Mouse (Mus musculus): ENCODE results near the gene Gm4070. TPM values are rescaled to one million over a fixed set of nuclear protein-coding genes. Genes with fewer than 3 reads are reported as not detected.
"Not testable (repeated sequence)": the region's sequence is repeated elsewhere in the genome, so short reads cannot be mapped to it uniquely, and the experiment has no call there.

Gene Gm4070
- 1.2 and 1.3 TPM in 2 replicates for polyA plus RNA-seq (2012; rRNA removed)

GRCm38 (mm10) chr7:105953812-105954211 lies at the start of gene Gm4070:
TSS of gene Gm4070 (minus strand) at chr7:105953967.
- not testable (repeated sequence) for H3K27me3 ChIP-seq (ENCODE audit: control insufficient read depth, insufficient read depth, low read length); DNase-seq; H3K4me3 ChIP-seq (replicated peaks; ENCODE audit: insufficient read depth, low read depth, low read length); H3K27ac ChIP-seq (ENCODE audit: insufficient read depth, low read length); H3K4me1 ChIP-seq (ENCODE audit: control insufficient read depth, insufficient read depth, low read length)
- WGBS: 56% methylated on average over 1 of the region's 1 CpGs

GRCm38 (mm10) chr7:105954540-105954939 lies 773 bp upstream of the Gm4070 start:
- not testable (repeated sequence) for DNase-seq; H3K27me3 ChIP-seq (ENCODE audit: control insufficient read depth, insufficient read depth, low read length); H3K4me3 ChIP-seq (replicated peaks; ENCODE audit: insufficient read depth, low read depth, low read length); H3K4me1 ChIP-seq (ENCODE audit: control insufficient read depth, insufficient read depth, low read length); H3K27ac ChIP-seq (ENCODE audit: insufficient read depth, low read length)

GRCm38 (mm10) chr7:105952408-105952807 lies 1.4 kb downstream of the Gm4070 start:
- H3K27me3 ChIP-seq (ENCODE audit: control insufficient read depth, insufficient read depth, low read length); H3K27ac ChIP-seq (ENCODE audit: insufficient read depth, low read length); H3K4me3 ChIP-seq (replicated peaks; ENCODE audit: insufficient read depth, low read depth, low read length); DNase-seq; H3K4me1 ChIP-seq (ENCODE audit: control insufficient read depth, insufficient read depth, low read length): not testable (repeated sequence)
- WGBS: no CpG with 5 or more reads among the region's 5 CpGs

- not testable (repeated sequence) for H3K27ac ChIP-seq (ENCODE audit: insufficient read depth, low read length); DNase-seq; H3K27me3 ChIP-seq (ENCODE audit: control insufficient read depth, insufficient read depth, low read length); H3K4me3 ChIP-seq (replicated peaks; ENCODE audit: insufficient read depth, low read depth, low read length); H3K4me1 ChIP-seq (ENCODE audit: control insufficient read depth, insufficient read depth, low read length)
- 80% methylated on average over 1 of the region's 3 CpGs for WGBS
Measured at GRCm38 (mm10) chr7:105945238-105945637, 8.5 kb downstream of the Gm4070 start.

GRCm38 (mm10) chr7:105932132-105932531 lies 21.6 kb downstream of the Gm4070 start:
- WGBS: no CpG with 5 or more reads among the region's 1 CpGs
- H3K4me1 ChIP-seq (ENCODE audit: control insufficient read depth, insufficient read depth, low read length); H3K27me3 ChIP-seq (ENCODE audit: control insufficient read depth, insufficient read depth, low read length); H3K27ac ChIP-seq (ENCODE audit: insufficient read depth, low read length); DNase-seq; H3K4me3 ChIP-seq (replicated peaks; ENCODE audit: insufficient read depth, low read depth, low read length): not testable (repeated sequence)

- not testable (repeated sequence) for H3K27me3 ChIP-seq (ENCODE audit: control insufficient read depth, insufficient read depth, low read length); H3K4me3 ChIP-seq (replicated peaks; ENCODE audit: insufficient read depth, low read depth, low read length); H3K4me1 ChIP-seq (ENCODE audit: control insufficient read depth, insufficient read depth, low read length); DNase-seq; H3K27ac ChIP-seq (ENCODE audit: insufficient read depth, low read length)
- 88% methylated on average over 1 of the region's 2 CpGs for WGBS
Measured at GRCm38 (mm10) chr7:105883588-105884336, 70.0 kb downstream of the Gm4070 start.

- H3K4me3 ChIP-seq (replicated peaks; ENCODE audit: insufficient read depth, low read depth, low read length); H3K4me1 ChIP-seq (ENCODE audit: control insufficient read depth, insufficient read depth, low read length); H3K27ac ChIP-seq (ENCODE audit: insufficient read depth, low read length); H3K27me3 ChIP-seq (ENCODE audit: control insufficient read depth, insufficient read depth, low read length); DNase-seq: not testable (repeated sequence)
- WGBS: 85% methylated on average over 1 of the region's 2 CpGs
Measured at GRCm38 (mm10) chr7:105879717-105880484, 73.9 kb downstream of the Gm4070 start.

GRCm38 (mm10) chr7:105855718-105856560 lies 97.8 kb downstream of the Gm4070 start:
- H3K27ac ChIP-seq (ENCODE audit: insufficient read depth, low read length); H3K4me1 ChIP-seq (ENCODE audit: control insufficient read depth, insufficient read depth, low read length); H3K4me3 ChIP-seq (replicated peaks; ENCODE audit: insufficient read depth, low read depth, low read length); DNase-seq; H3K27me3 ChIP-seq (ENCODE audit: control insufficient read depth, insufficient read depth, low read length): not testable (repeated sequence)
- no CpG with 5 or more reads among the region's 2 CpGs for WGBS

Other genes with a start within 250 kb of the Gm4070 start
- gene Ilk, start 217.4 kb downstream of the Gm4070 start, polyA plus RNA-seq (2012; rRNA removed): 182 and 190 TPM in 2 replicates
- 16.2 and 16.4 TPM in 2 replicates for gene Rrp8, start 216.6 kb downstream of the Gm4070 start, polyA plus RNA-seq (2012; rRNA removed)
- 177 and 182 TPM in 2 replicates for gene Taf10, start 209.6 kb downstream of the Gm4070 start, polyA plus RNA-seq (2012; rRNA removed)
- 92.1 and 115 TPM in 2 replicates for gene Tpp1, start 201.7 kb downstream of the Gm4070 start, polyA plus RNA-seq (2012; rRNA removed)
- gene Dchs1, start 166.3 kb downstream of the Gm4070 start, polyA plus RNA-seq (2012; rRNA removed): 4.5 and 5.0 TPM in 2 replicates
- gene Mrpl17, start 142.9 kb downstream of the Gm4070 start, polyA plus RNA-seq (2012; rRNA removed): 183 and 191 TPM in 2 replicates